Mouse (Mus musculus) liver, embryonic 13.5 days (tissue): ENCODE results near the gene Cops4. TPM values are rescaled to one million over a fixed set of nuclear protein-coding genes. Genes with fewer than 3 reads are reported as not detected.

ENCODE experiments used
- ATAC-seq: fragments of 200-750 bp; cut with Nextera tagmentation; 2 replicates; pipeline ENCODE4 v1.8.0; 2017; ENCODE audit warnings: low read depth, mild to moderate bottlenecking, moderate number of reproducible peaks, moderate library complexity
- DNase-seq: peaks from one replicate; pipeline ENCODE4 v3.0.0; 2022
- H3K27ac ChIP-seq: fragments of 300-500 bp; sonication (generic); 2 replicates; pipeline ENCODE4 v1.5.1; 2015; ENCODE audit warnings: moderate library complexity, mild to moderate bottlenecking, inconsistent platforms
- H3K27me3 ChIP-seq: fragments of 300-500 bp; sonication (generic); 2 replicates; pipeline ENCODE4 v1.6.1; 2015; ENCODE audit warnings: mild to moderate bottlenecking, inconsistent platforms
- H3K36me3 ChIP-seq: fragments of 300-500 bp; sonication (generic); 2 replicates; pipeline ENCODE4 v1.6.1; 2015; ENCODE audit warnings: mild to moderate bottlenecking, inconsistent platforms
- H3K4me1 ChIP-seq: fragments of 300-500 bp; sonication (generic); replicated peaks from 2 replicates; pipeline ENCODE4 v1.6.1; 2015; ENCODE audit warnings: inconsistent platforms
- H3K4me2 ChIP-seq: fragments of 300-500 bp; sonication (generic); 2 replicates; pipeline ENCODE4 v1.6.1; 2015; ENCODE audit warnings: inconsistent platforms, mild to moderate bottlenecking, moderate library complexity
- H3K4me3 ChIP-seq: fragments of 300-500 bp; sonication (generic); replicated peaks from 2 replicates; pipeline ENCODE4 v1.5.1; 2015; ENCODE audit warnings: mild to moderate bottlenecking, inconsistent platforms
- H3K9ac ChIP-seq: fragments of 300-500 bp; sonication (generic); 2 replicates; pipeline ENCODE4 v1.6.1; 2015; ENCODE audit warnings: mild to moderate bottlenecking, inconsistent platforms
- H3K9me3 ChIP-seq: fragments of 300-500 bp; sonication (generic); replicated peaks from 2 replicates; pipeline ENCODE4 v1.6.1; 2016; ENCODE audit warnings: inconsistent platforms
- WGBS: fragments of 180-500 bp; shearing (Covaris S2); methylation state at CpG from one replicate; pipeline ENCODE4 v1.1.7; 2015; ENCODE audit not compliant: insufficient replicate concordance; 5-methylcytosine and 5-hydroxymethylcytosine counted together
- polyA plus RNA-seq: library from polyadenylated mRNA; unstranded; fragments of >200 nt; fragmentation: Nextera tagmentation; extraction: Ambion mirVana; gene quantifications from 2 replicates; pipeline ENCODE4 v1.2.1, GENCODE M21; 2015

The Cops4 gene
- polyA plus RNA-seq, 1 experiment from 2014 or later, result 96.0 TPM

GRCm38 (mm10) chr5:100567258-100568032 is 49.3 kb downstream of the Cops4 start:
- Histone ChIP-seq H3K36me3 (no peaks in the 10 kb centered on the region), H3K4me1 (peaks cover 39% of the 10 kb centered on the region), H3K9ac (no peak overlapping the region), H3K27me3 (peaks cover 20% of the 10 kb centered on the region), H3K4me3 (no peak overlapping the region), H3K27ac (no peak overlapping the region; the same call in 1 of the 2 replicates), H3K9me3 (no peaks in the 10 kb centered on the region), H3K4me2 (0 out of 2 replicates have a peak overlapping the region, but pooled peaks have one; percentile 6)
- no peak for DNase-seq
- WGBS, result 57% methylated on average over 13 of the region's 13 CpGs
- ATAC-seq, result peak; percentile 28; the same call in 1 of the 2 replicates

- Histone ChIP-seq H3K9ac (no peak overlapping the region), H3K36me3 (no peaks in the 10 kb centered on the region), H3K4me1 (peaks cover 39% of the 10 kb centered on the region), H3K9me3 (no peaks in the 10 kb centered on the region), H3K27ac (no peak overlapping the region), H3K4me3 (no peak overlapping the region), H3K4me2 (peak overlapping the region; percentile 6; the same call in 1 of the 2 replicates), H3K27me3 (peaks cover 20% of the 10 kb centered on the region)
- 38% methylated on average over 8 of the region's 8 CpGs for WGBS
- DNase-seq (no peak), ATAC-seq (no peak)
Observed at GRCm38 (mm10) chr5:100568177-100568576, 50.1 kb downstream of the Cops4 start.

DNA sequence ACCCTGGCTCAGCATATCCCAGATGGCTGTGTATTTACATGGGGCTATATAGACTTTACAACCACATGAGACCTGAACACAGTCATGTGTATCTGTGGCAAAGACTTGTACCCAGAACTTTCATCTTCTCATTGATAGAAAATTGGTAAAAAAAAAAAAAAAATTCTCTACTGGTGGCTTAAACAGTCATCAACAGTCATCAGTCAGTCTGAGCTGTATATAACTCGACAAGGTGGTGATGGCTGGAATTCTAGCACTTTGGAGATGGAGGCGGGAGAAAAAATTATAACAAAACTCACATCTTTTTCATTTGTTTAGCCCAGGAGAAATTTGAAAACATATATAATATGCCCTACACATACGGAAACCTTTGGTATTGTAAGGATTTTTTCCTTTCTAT is 50.7 kb downstream of the Cops4 start:
- H3K36me3 ChIP-seq, result no peaks in the 10 kb centered on the region
- DNase-seq (no peak), ATAC-seq (no peak)
- peak overlapping the region; percentile 6; the same call in 1 of the 2 replicates for H3K4me2 ChIP-seq
- H3K9ac ChIP-seq, result no peak overlapping the region
- H3K4me1 ChIP-seq, result peaks cover 39% of the 10 kb centered on the region
- H3K9me3 ChIP-seq, result no peaks in the 10 kb centered on the region
- H3K27me3 ChIP-seq, result peaks cover 20% of the 10 kb centered on the region
- 60% methylated on average over 3 of the region's 3 CpGs for WGBS
- no peak overlapping the region for H3K27ac ChIP-seq
- no peak overlapping the region for H3K4me3 ChIP-seq

GRCm38 (mm10) chr5:100569250-100569934 is 51.3 kb downstream of the Cops4 start:
- Histone ChIP-seq H3K36me3 (no peaks in the 10 kb centered on the region), H3K27me3 (peaks cover 20% of the 10 kb centered on the region), H3K4me3 (peak overlapping the region; percentile 23), H3K9ac (0 out of 2 replicates have a peak overlapping the region, but pooled peaks have one; percentile 4), H3K27ac (no peak overlapping the region; the same call in 1 of the 2 replicates), H3K9me3 (no peaks in the 10 kb centered on the region), H3K4me2 (peak overlapping the region; percentile 23; the same call in 1 of the 2 replicates), H3K4me1 (peaks cover 39% of the 10 kb centered on the region)
- WGBS, result 41% methylated on average over 18 of the region's 18 CpGs
- ATAC-seq (no peak), DNase-seq (peak; percentile 7)

- Histone ChIP-seq H3K4me3 (peak overlapping the region; percentile 22), H3K36me3 (no peaks in the 10 kb centered on the region), H3K4me2 (no peak overlapping the region), H3K27ac (peak overlapping the region; percentile 27), H3K4me1 (peaks cover 39% of the 10 kb centered on the region), H3K27me3 (peaks cover 20% of the 10 kb centered on the region), H3K9ac (no peak overlapping the region), H3K9me3 (no peaks in the 10 kb centered on the region)
- no peak for DNase-seq
- ATAC-seq, result no peak
- WGBS, result 26% methylated on average over 13 of the region's 13 CpGs
Observed at GRCm38 (mm10) chr5:100569997-100570595, 52.0 kb downstream of the Cops4 start.

DNA sequence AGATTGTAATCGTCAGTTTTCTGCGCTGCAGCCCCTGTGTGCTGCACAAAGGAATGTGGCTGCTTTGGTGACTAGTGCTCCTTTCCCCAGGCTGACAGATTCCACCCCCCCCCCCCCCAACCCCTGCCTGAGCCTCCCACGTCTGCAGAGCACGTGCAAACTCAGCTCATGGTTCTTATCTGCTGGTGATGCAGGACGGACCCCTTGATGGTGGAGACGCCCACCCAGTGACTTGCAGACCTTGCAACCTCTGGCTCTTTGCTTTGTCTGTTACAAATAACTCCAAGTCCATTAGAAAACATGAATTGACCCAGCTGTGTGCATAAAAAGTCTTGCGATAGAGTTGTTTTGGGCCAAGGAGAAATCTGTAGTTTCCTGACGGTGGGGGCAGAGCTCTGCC is 52.6 kb downstream of the Cops4 start:
- WGBS, result 18% methylated on average over 8 of the region's 8 CpGs
- Histone ChIP-seq H3K36me3 (no peaks in the 10 kb centered on the region), H3K9ac (no peak overlapping the region), H3K9me3 (no peaks in the 10 kb centered on the region), H3K27ac (peak overlapping the region; percentile 27; the same call in 1 of the 2 replicates), H3K4me2 (peak overlapping the region; percentile 21; the same call in 1 of the 2 replicates), H3K27me3 (peaks cover 20% of the 10 kb centered on the region), H3K4me1 (peaks cover 39% of the 10 kb centered on the region), H3K4me3 (peak overlapping the region; percentile 22)
- no peak for DNase-seq
- ATAC-seq, result no peak

- Histone ChIP-seq H3K36me3 (no peaks in the 10 kb centered on the region), H3K9me3 (no peaks in the 10 kb centered on the region), H3K9ac (no peak within 1 kb of the TSS), H3K27ac (no peak within 1 kb of the TSS), H3K4me3 (peak within 1 kb of the TSS; percentile 26), H3K4me1 (peaks cover 33% of the 10 kb centered on the region), H3K4me2 (0 out of 2 replicates have a peak within 1 kb of the TSS, but pooled peaks have one; percentile 12), H3K27me3 (peaks cover 20% of the 10 kb centered on the region)
- DNase-seq, result no peak
- ATAC-seq, result peak; percentile 57; the same call in 1 of the 2 replicates
- WGBS, result 11% methylated on average over 7 of the region's 7 CpGs
Observed at GRCm38 (mm10) chr5:100572069-100572468, 54.0 kb downstream of the Cops4 start, which contains the start of gene Plac8. Gene Plac8 (minus strand): TSS chr5:100572245.

DNA sequence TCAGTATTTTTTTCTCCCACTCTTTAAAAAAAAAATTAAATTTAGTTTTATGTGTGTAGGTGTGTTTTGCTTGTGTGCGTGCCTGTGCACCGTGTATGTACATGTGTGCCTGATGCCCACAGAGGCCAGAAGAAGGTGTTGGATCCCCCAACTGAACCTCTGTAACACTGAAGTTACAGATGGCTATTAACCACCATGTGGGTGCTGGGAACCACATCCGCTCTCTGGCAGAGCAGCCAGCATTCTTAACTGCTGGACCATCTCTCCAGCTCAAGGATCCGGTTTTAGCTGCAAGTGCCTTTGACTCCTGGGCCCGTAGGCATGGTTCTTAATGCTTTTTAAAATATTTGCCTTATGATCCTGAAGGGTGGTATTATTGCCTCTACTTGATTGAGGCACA is 55.1 kb downstream of the Cops4 start:
- Histone ChIP-seq H3K4me2 (no peak overlapping the region), H3K27ac (no peak overlapping the region), H3K4me1 (peaks cover 26% of the 10 kb centered on the region), H3K9ac (no peak overlapping the region), H3K4me3 (no peak overlapping the region), H3K36me3 (no peaks in the 10 kb centered on the region), H3K9me3 (no peaks in the 10 kb centered on the region), H3K27me3 (peaks cover 20% of the 10 kb centered on the region)
- no peak for DNase-seq
- 64% methylated on average over 5 of the region's 5 CpGs for WGBS
- no peak for ATAC-seq

DNA sequence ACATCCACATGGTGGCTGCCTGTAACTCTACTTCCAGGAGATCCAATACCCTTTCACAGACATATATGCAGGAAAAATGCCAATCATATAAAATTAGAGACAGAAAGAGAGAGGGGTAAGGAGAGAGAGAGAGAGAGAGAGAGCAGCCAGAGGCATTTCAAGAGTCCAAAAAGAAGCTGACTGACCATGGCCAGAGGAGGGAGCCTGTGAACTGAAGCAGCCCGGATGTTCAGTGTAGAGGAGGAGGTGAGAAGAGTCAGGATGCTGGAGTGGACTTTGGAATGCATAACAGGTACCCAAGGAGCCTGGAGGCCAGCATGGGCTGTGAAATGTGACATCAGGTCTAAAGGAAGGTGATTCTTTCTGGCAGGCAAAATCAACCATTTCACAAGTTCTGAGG is 56.7 kb downstream of the Cops4 start:
- no peak overlapping the region for H3K9ac ChIP-seq
- H3K9me3 ChIP-seq, result no peaks in the 10 kb centered on the region
- H3K4me2 ChIP-seq, result no peak overlapping the region
- H3K4me3 ChIP-seq, result no peak overlapping the region
- 43% methylated on average over 1 of the region's 1 CpGs for WGBS
- ATAC-seq (no peak), DNase-seq (no peak)
- peaks cover 13% of the 10 kb centered on the region; the same call in 1 of the 2 replicates for H3K4me1 ChIP-seq
- H3K27ac ChIP-seq, result peak overlapping the region; percentile 43; the same call in 1 of the 2 replicates
- no peaks in the 10 kb centered on the region for H3K36me3 ChIP-seq
- H3K27me3 ChIP-seq, result peaks cover 14% of the 10 kb centered on the region; the same call in 1 of the 2 replicates

GRCm38 (mm10) chr5:100578863-100579411 is 60.8 kb downstream of the Cops4 start:
- Histone ChIP-seq H3K9ac (no peak overlapping the region), H3K4me3 (no peak overlapping the region), H3K27me3 (no peaks in the 10 kb centered on the region), H3K4me1 (peaks cover 10% of the 10 kb centered on the region; the same call in 1 of the 2 replicates), H3K36me3 (no peaks in the 10 kb centered on the region), H3K27ac (no peak overlapping the region), H3K4me2 (no peak overlapping the region), H3K9me3 (no peaks in the 10 kb centered on the region)
- 67% methylated on average over 5 of the region's 5 CpGs for WGBS
- ATAC-seq (no peak), DNase-seq (no peak)
